ENCODE assay signal across 8 mouse cellular contexts in genomic region chr6:94685611-94686010, GRCm38 (mm10). TPM values are rescaled to one million over a fixed set of nuclear protein-coding genes. Genes with fewer than 3 reads are reported as not detected.
DNase-seq lines count a peak whose midpoint lies in the region; ATAC-seq and TF ChIP-seq lines count a peak whose summit lies in the region.
"Had no signal": no experiment of that assay in that cellular context is flagged by ENCODE, and none has a peak within 500 bp of the region (broad histone marks: within the 10 kb centered on the region; RNA-seq: fewer than 3 reads in every experiment).

No protein-coding gene starts in this region.

- no peak for DNase-seq in hindbrain, embryonic 10.5 days (ENCODE audit: low spot score)
- DNase-seq in brain, adult 2 months (ENCODE audit: low read depth, low spot score) = peak; percentile 92
- peak; percentile 54 for DNase-seq in cerebellum, adult 11 months
- DNase-seq in lung, postnatal 25 days (ENCODE audit: low spot score) = no peak
- DNase-seq: lung, postnatal 14 days had no signal

- no peaks in the 10 kb centered on the region for H3K27me3 ChIP-seq in hindbrain, embryonic 10.5 days (ENCODE audit: insufficient read depth, poor library complexity, severe bottlenecking)
- no peaks in the 10 kb centered on the region for H3K27me3 ChIP-seq in hindbrain, embryonic 12.5 days
- H3K27me3 ChIP-seq in intestine, postnatal 0 days (replicated peaks; ENCODE audit: control insufficient read depth, insufficient read depth, low read length) = no peaks in the 10 kb centered on the region

- H3K9ac ChIP-seq in hindbrain, embryonic 12.5 days = no peak overlapping the region
- no peak overlapping the region for H3K9ac ChIP-seq in intestine, postnatal 0 days (ENCODE audit: low read depth, low read length)

- H3K36me3 ChIP-seq in hindbrain, embryonic 10.5 days = no peaks in the 10 kb centered on the region
- H3K36me3 ChIP-seq in hindbrain, embryonic 12.5 days = no peaks in the 10 kb centered on the region
- H3K36me3 ChIP-seq in intestine, postnatal 0 days (ENCODE audit: control insufficient read depth, insufficient read depth) = no peaks in the 10 kb centered on the region

- H3K27ac ChIP-seq in hindbrain, embryonic 10.5 days = peak overlapping the region; percentile 24; the same call in 1 of the 2 replicates
- no peak overlapping the region for H3K27ac ChIP-seq in hindbrain, embryonic 12.5 days
- H3K27ac ChIP-seq in intestine, postnatal 0 days (ENCODE audit: low read depth, low read length) = no peak overlapping the region; the same call in 1 of the 2 replicates

- no peak for ATAC-seq in hindbrain, embryonic 12.5 days (ENCODE audit: low FRiP score)
- no peak for ATAC-seq in intestine, postnatal 0 days
- no peak for ATAC-seq in megakaryocyte, adult 5-6 weeks (ENCODE audit: poor library complexity, severe bottlenecking)

- H3K9me3 ChIP-seq in hindbrain, embryonic 10.5 days = no peaks in the 10 kb centered on the region
- no peaks in the 10 kb centered on the region for H3K9me3 ChIP-seq in hindbrain, embryonic 12.5 days (replicated peaks)
- no peaks in the 10 kb centered on the region for H3K9me3 ChIP-seq in intestine, postnatal 0 days (ENCODE audit: control insufficient read depth)

- no peak overlapping the region for H3K4me3 ChIP-seq in hindbrain, embryonic 10.5 days
- H3K4me3 ChIP-seq in hindbrain, embryonic 12.5 days = no peak overlapping the region
- H3K4me3 ChIP-seq in intestine, postnatal 0 days (ENCODE audit: low read depth, low read length) = no peak overlapping the region

- H3K4me1 ChIP-seq in hindbrain, embryonic 10.5 days (replicated peaks) = peaks cover 79% of the 10 kb centered on the region
- peaks cover 57% of the 10 kb centered on the region for H3K4me1 ChIP-seq in hindbrain, embryonic 12.5 days
- peaks cover 36% of the 10 kb centered on the region for H3K4me1 ChIP-seq in intestine, postnatal 0 days (replicated peaks; ENCODE audit: control insufficient read depth, insufficient read depth, low read length)

- WGBS in hindbrain, embryonic 10.5 days = 83% methylated on average over 6 of the region's 6 CpGs
- 72% methylated on average over 6 of the region's 6 CpGs for WGBS in hindbrain, embryonic 12.5 days
- 56% methylated on average over 6 of the region's 6 CpGs for WGBS in intestine, postnatal 0 days

- no peak overlapping the region for H3K4me2 ChIP-seq in hindbrain, embryonic 12.5 days (replicated peaks)
- 0 out of 2 replicates have a peak overlapping the region, but pooled peaks have one; percentile 27 for H3K4me2 ChIP-seq in intestine, postnatal 0 days (replicated peaks; ENCODE audit: low read depth)

- TF ChIP-seq CTCF in intestine, postnatal 0 days (IDR thresholded peaks at IDR 0.05; ENCODE audit: low read depth) = no peak

RNA-seq across cellular contexts. Expression of gene Lrig1, which starts 14.3 kb away (rescaled TPM):
- 12.7 and 14.4 TPM in 2 replicates for polyA plus RNA-seq in hindbrain, embryonic 10.5 days (2016; fragmentation: Nextera tagmentation; extraction: Ambion mirVana)
- 23.9 and 24.3 TPM in 2 replicates for polyA plus RNA-seq in hindbrain, embryonic 12.5 days (2016; fragmentation: Nextera tagmentation; extraction: Ambion mirVana)
- 13.3 and 13.4 TPM in 2 replicates for polyA plus RNA-seq in intestine, postnatal 0 days (2015; fragmentation: Nextera tagmentation; extraction: Ambion mirVana)
- total RNA-seq in megakaryocyte, adult 5-6 weeks (2015) = 0.50 TPM in 1 of 2 replicates, not detected in the other
- 0.04 TPM in 2 replicates for total RNA-seq in megakaryocyte, adult 5-6 weeks (2017)

Comparison
In these comparisons a context has a peak if more than half of its experiments do, and no peak if none do; other contexts are left out.
1. DNase-seq: peak in brain, adult 2 months (single experiment) and cerebellum, adult 11 months (single experiment); none in hindbrain, embryonic 10.5 days (single experiment) and lung, postnatal 25 days (single experiment).